Mouse (Mus musculus) liver, embryonic 12.5 days (tissue): ENCODE measurements around the gene Kitl. TPM values are rescaled to one million over a fixed set of nuclear protein-coding genes. Genes with fewer than 3 reads are reported as not detected.

Source experiments
- ATAC-seq: fragments of 200-750 bp; cut with Nextera tagmentation; 2 replicates; pipeline ENCODE4 v1.8.0; 2017; ENCODE audit warnings: moderate number of reproducible peaks, mild to moderate bottlenecking, moderate library complexity
- H3K27ac ChIP-seq: fragments of 300-500 bp; sonication (generic); 2 replicates; pipeline ENCODE4 v1.5.1; 2016; ENCODE audit warnings: mild to moderate bottlenecking
- H3K27me3 ChIP-seq: fragments of 300-500 bp; sonication (generic); replicated peaks from 2 replicates; pipeline ENCODE4 v1.6.1; 2016; ENCODE audit warnings: mild to moderate bottlenecking, moderate library complexity
- H3K36me3 ChIP-seq: fragments of 300-500 bp; sonication (generic); 2 replicates; pipeline ENCODE4 v1.6.1; 2016; ENCODE audit warnings: mild to moderate bottlenecking, moderate library complexity
- H3K4me1 ChIP-seq: fragments of 300-500 bp; sonication (generic); 2 replicates; pipeline ENCODE4 v1.6.1; 2016
- H3K4me2 ChIP-seq: fragments of 300-500 bp; sonication (generic); 2 replicates; pipeline ENCODE4 v1.6.1; 2016; ENCODE audit warnings: mild to moderate bottlenecking, moderate library complexity
- H3K4me3 ChIP-seq: fragments of 300-500 bp; sonication (generic); 2 replicates; pipeline ENCODE4 v1.5.1; 2016; ENCODE audit warnings: mild to moderate bottlenecking, moderate library complexity
- H3K9ac ChIP-seq: fragments of 300-500 bp; sonication (generic); 2 replicates; pipeline ENCODE4 v1.6.1; 2016; ENCODE audit warnings: mild to moderate bottlenecking, moderate library complexity
- H3K9me3 ChIP-seq: fragments of 300-500 bp; sonication (generic); replicated peaks from 2 replicates; pipeline ENCODE4 v1.6.1; 2016; ENCODE audit warnings: mild to moderate bottlenecking, moderate library complexity
- WGBS: fragments of 180-500 bp; shearing (Covaris S2); methylation state at CpG from one replicate; pipeline ENCODE4 v1.1.7; 2016; ENCODE audit not compliant: insufficient replicate concordance; 5-methylcytosine and 5-hydroxymethylcytosine counted together
- microRNA-seq: library from miRNA; unstranded; fragments of <30 nt; microRNA quantifications from one replicate; pipeline ENCODE4, GENCODE M21; 2017
- polyA plus RNA-seq: library from polyadenylated mRNA; unstranded; fragments of >200 nt; fragmentation: Nextera tagmentation; extraction: Ambion mirVana; gene quantifications from 2 replicates; pipeline ENCODE4 v1.2.1, GENCODE M21; 2016

The Kitl gene
- polyA plus RNA-seq, 1 experiment from 2014 or later: 19.6 TPM

GRCm38 (mm10) chr10:100131657-100132056 lies 116.2 kb downstream of the Kitl start:
- no peak overlapping the region for H3K27ac ChIP-seq

GRCm38 (mm10) chr10:100132304-100132703 lies 116.9 kb downstream of the Kitl start:
- ATAC-seq: no peak
- 56% methylated on average over 1 of the region's 1 CpGs for WGBS

More at GRCm38 (mm10) chr10:100131657-100132056, 116.2 kb downstream of the Kitl start:
- no peaks in the 10 kb centered on the region for H3K9me3 ChIP-seq
- no peaks in the 10 kb centered on the region for H3K27me3 ChIP-seq
- no peaks in the 10 kb centered on the region for H3K4me1 ChIP-seq
- H3K4me3 ChIP-seq: no peak overlapping the region
- 62% methylated on average over 4 of the region's 4 CpGs for WGBS
- no peak overlapping the region for H3K4me2 ChIP-seq
- H3K36me3 ChIP-seq: no peaks in the 10 kb centered on the region
- no peak for ATAC-seq
- no peak overlapping the region for H3K9ac ChIP-seq

GRCm38 (mm10) chr10:100138552-100138951 lies 123.1 kb downstream of the Kitl start:
- Histone ChIP-seq H3K9ac (no peak overlapping the region), H3K9me3 (no peaks in the 10 kb centered on the region), H3K4me1 (no peaks in the 10 kb centered on the region), H3K4me2 (no peak overlapping the region), H3K27me3 (no peaks in the 10 kb centered on the region), H3K4me3 (no peak overlapping the region), H3K27ac (no peak overlapping the region), H3K36me3 (no peaks in the 10 kb centered on the region)
- WGBS: 47% methylated on average over 3 of the region's 3 CpGs
- no peak for ATAC-seq

More at GRCm38 (mm10) chr10:100132304-100132703, 116.9 kb downstream of the Kitl start:
- no peak overlapping the region for H3K4me2 ChIP-seq
- H3K27me3 ChIP-seq: no peaks in the 10 kb centered on the region
- H3K4me1 ChIP-seq: no peaks in the 10 kb centered on the region
- no peaks in the 10 kb centered on the region for H3K9me3 ChIP-seq
- no peak overlapping the region for H3K4me3 ChIP-seq
- no peak overlapping the region for H3K9ac ChIP-seq
- H3K27ac ChIP-seq: no peak overlapping the region
- no peaks in the 10 kb centered on the region for H3K36me3 ChIP-seq

GRCm38 (mm10) chr10:100148123-100148522 lies 132.7 kb downstream of the Kitl start:
- no peak overlapping the region for H3K9ac ChIP-seq
- H3K27me3 ChIP-seq: no peaks in the 10 kb centered on the region
- H3K36me3 ChIP-seq: no peaks in the 10 kb centered on the region
- no peak overlapping the region for H3K27ac ChIP-seq
- ATAC-seq: no peak
- H3K4me2 ChIP-seq: no peak overlapping the region
- no peaks in the 10 kb centered on the region for H3K9me3 ChIP-seq
- 70% methylated on average over 6 of the region's 6 CpGs for WGBS
- H3K4me3 ChIP-seq: no peak overlapping the region
- no peaks in the 10 kb centered on the region for H3K4me1 ChIP-seq

Small RNA genes lying within 50 kb of the gene (microRNA-seq; reads per million reads assigned to microRNA genes)
- gene Gm22918: not detected
- not detected for gene Gm25287
